Mouse (Mus musculus): ENCODE measurements around the gene Nf1.

- TF ChIP-seq CTCF (IDR thresholded peaks at IDR 0.05; ENCODE audit: extremely low read depth, insufficient read depth, insufficient read length, insufficient replicate concordance) (no peak), POLR2A (IDR thresholded peaks at IDR 0.05; ENCODE audit: low read depth, low read length) (no peak)
Measured at GRCm38 (mm10) chr11:79615871-79616270, 276.4 kb downstream of the Nf1 start.
